Comparison of ENCODE assay signal across 11 mouse cellular contexts in genomic region chr8:47553613-47554012, GRCm38 (mm10). TPM values are rescaled to one million over a fixed set of nuclear protein-coding genes. Genes with fewer than 3 reads are reported as not detected.
DNase-seq lines count a peak whose midpoint lies in the region; ATAC-seq and TF ChIP-seq lines count a peak whose summit lies in the region.
"Had no signal": no experiment of that assay in that cellular context is flagged by ENCODE, and none has a peak within 500 bp of the region (broad histone marks: within the 10 kb centered on the region; RNA-seq: fewer than 3 reads in every experiment).

No protein-coding gene starts in this region.

- DNase-seq in frontal cortex, postnatal 10 days (ENCODE audit: low spot score in 2 of 2): no peak
- no peak for DNase-seq in midbrain, postnatal 0 days (ENCODE audit: low spot score)
- no peak for DNase-seq in midbrain, embryonic 10.5 days (ENCODE audit: low spot score)
- no peak for DNase-seq in thymus, adult 2 months
- DNase-seq in cerebellum, adult 8-10 months: no peak
- no peak for DNase-seq in embryonic facial prominence, embryonic 10.5 days (ENCODE audit: low spot score)
- DNase-seq: kidney, postnatal 10 days had no signal

- peaks cover 28% of the 10 kb centered on the region for H3K36me3 ChIP-seq in midbrain, postnatal 0 days (ENCODE audit: insufficient read depth, low read length)
- H3K36me3 ChIP-seq in midbrain, embryonic 10.5 days: peaks cover 46% of the 10 kb centered on the region
- peaks cover 29% of the 10 kb centered on the region for H3K36me3 ChIP-seq in thymus, adult 2 months (ENCODE audit: control insufficient read depth, insufficient read depth, low read length)
- peaks cover 44% of the 10 kb centered on the region for H3K36me3 ChIP-seq in embryonic facial prominence, embryonic 10.5 days (replicated peaks)

- 86% methylated on average over 6 of the region's 6 CpGs for whole genome bisulfite sequencing in midbrain, postnatal 0 days
- 85% methylated on average over 6 of the region's 6 CpGs for WGBS in midbrain, embryonic 10.5 days
- 89% methylated on average over 6 of the region's 6 CpGs for WGBS in thymus, adult 2 months
- WGBS in embryonic facial prominence, embryonic 10.5 days: 87% methylated on average over 6 of the region's 6 CpGs

- no peak for TF ChIP-seq POLR2A in cortical plate, adult 2 months (IDR thresholded peaks at IDR 0.05; ENCODE audit: extremely low read depth, insufficient read depth, low read length)
- no peak for TF ChIP-seq POLR2A in thymus, adult 2 months (IDR thresholded peaks at IDR 0.05; ENCODE audit: control insufficient read depth, extremely low read depth, insufficient read depth, low read length, poor library complexity)

- no peaks in the 10 kb centered on the region for H3K9me3 ChIP-seq in midbrain, postnatal 0 days (ENCODE audit: low read length)
- H3K9me3 ChIP-seq in midbrain, embryonic 10.5 days (replicated peaks): 0 out of 2 replicates have a peak, but pooled peaks cover 4% of the 10 kb centered on the region
- H3K9me3 ChIP-seq in embryonic facial prominence, embryonic 10.5 days: no peaks in the 10 kb centered on the region
- H3K9me3 ChIP-seq: embryonic facial prominence, embryonic 13.5 days; heart, embryonic 10.5 days had no signal

- no peak overlapping the region for H3K4me3 ChIP-seq in midbrain, postnatal 0 days (ENCODE audit: low read depth, low read length)
- H3K4me3 ChIP-seq in midbrain, embryonic 10.5 days: no peak overlapping the region
- H3K4me3 ChIP-seq in cortical plate, adult 2 months (ENCODE audit: insufficient read depth, low read length): no peak overlapping the region
- no peak overlapping the region for H3K4me3 ChIP-seq in thymus, adult 2 months (ENCODE audit: control insufficient read depth, insufficient read depth, low read length)
- no peak overlapping the region for H3K4me3 ChIP-seq in embryonic facial prominence, embryonic 10.5 days
- H3K4me3 ChIP-seq: embryonic facial prominence, embryonic 13.5 days; heart, embryonic 10.5 days had no signal

- H3K27me3 ChIP-seq in midbrain, postnatal 0 days (ENCODE audit: insufficient read depth, low read length): no peaks in the 10 kb centered on the region
- H3K27me3 ChIP-seq in midbrain, embryonic 10.5 days (ENCODE audit: low read depth, poor library complexity, severe bottlenecking): no peaks in the 10 kb centered on the region
- no peaks in the 10 kb centered on the region for H3K27me3 ChIP-seq in thymus, adult 2 months (ENCODE audit: control insufficient read depth, insufficient read depth, low read length)
- no peaks in the 10 kb centered on the region for H3K27me3 ChIP-seq in embryonic facial prominence, embryonic 10.5 days (replicated peaks; ENCODE audit: low read depth, poor library complexity, severe bottlenecking)
- H3K27me3 ChIP-seq: embryonic facial prominence, embryonic 13.5 days had no signal

- no peak overlapping the region for H3K27ac ChIP-seq in midbrain, postnatal 0 days (ENCODE audit: low read depth, low read length)
- H3K27ac ChIP-seq in midbrain, embryonic 10.5 days (replicated peaks): no peak overlapping the region
- no peak overlapping the region for H3K27ac ChIP-seq in cortical plate, adult 2 months (ENCODE audit: insufficient read depth, low read length)
- no peak overlapping the region for H3K27ac ChIP-seq in thymus, adult 2 months (ENCODE audit: control insufficient read depth, insufficient read depth, low read length)
- H3K27ac ChIP-seq in embryonic facial prominence, embryonic 10.5 days (replicated peaks): no peak overlapping the region
- H3K27ac ChIP-seq: embryonic facial prominence, embryonic 13.5 days; heart, embryonic 10.5 days had no signal

- no peak overlapping the region for H3K4me2 ChIP-seq in midbrain, postnatal 0 days (ENCODE audit: low read depth, low read length, poor library complexity, severe bottlenecking)
- H3K4me2 ChIP-seq: embryonic facial prominence, embryonic 13.5 days had no signal

- no peak overlapping the region for H3K9ac ChIP-seq in midbrain, postnatal 0 days (replicated peaks; ENCODE audit: low read length, poor library complexity, severe bottlenecking)
- H3K9ac ChIP-seq: embryonic facial prominence, embryonic 13.5 days had no signal

- peak; percentile 37 for TF ChIP-seq CTCF in midbrain, postnatal 0 days (IDR thresholded peaks at IDR 0.05)
- peak; percentile 36; the same call in 1 of the 2 replicates for TF ChIP-seq CTCF in cortical plate, adult 2 months (IDR thresholded peaks at IDR 0.05; ENCODE audit: extremely low read depth, insufficient read depth, low read length)
- TF ChIP-seq CTCF in thymus, adult 2 months (IDR thresholded peaks at IDR 0.05; ENCODE audit: borderline replicate concordance, control insufficient read depth, extremely low read depth, insufficient read depth, low read length, poor library complexity): no peak

- ATAC-seq in frontal cortex, adult (ENCODE audit: low TSS enrichment): peak; percentile 47; the same call in 1 of the 2 replicates
- no peak for ATAC-seq in midbrain, postnatal 0 days (ENCODE audit: low FRiP score)

- no peaks in the 10 kb centered on the region for H3K4me1 ChIP-seq in midbrain, postnatal 0 days (ENCODE audit: insufficient read depth, low read length)
- H3K4me1 ChIP-seq in midbrain, embryonic 10.5 days: peaks cover 6% of the 10 kb centered on the region
- no peaks in the 10 kb centered on the region for H3K4me1 ChIP-seq in cortical plate, adult 2 months (ENCODE audit: control insufficient read depth, insufficient read depth, low read length)
- H3K4me1 ChIP-seq in thymus, adult 2 months (replicated peaks; ENCODE audit: control insufficient read depth, insufficient read depth, low read length): no peaks in the 10 kb centered on the region
- no peaks in the 10 kb centered on the region for H3K4me1 ChIP-seq in embryonic facial prominence, embryonic 10.5 days
- H3K4me1 ChIP-seq: embryonic facial prominence, embryonic 13.5 days had no signal

RNA-seq across cellular contexts. Expression of gene Rwdd4a, which starts 20.1 kb away (rescaled TPM):
- total RNA-seq in midbrain, postnatal 0 days (2014; rRNA removed): 13.4 and 24.1 TPM in 2 replicates
- polyA plus RNA-seq in midbrain, postnatal 0 days (2015; fragmentation: Nextera tagmentation; extraction: Ambion mirVana): 27.2 and 31.5 TPM in 2 replicates
- polyA plus RNA-seq in midbrain, embryonic 10.5 days (2016; fragmentation: Nextera tagmentation; extraction: Ambion mirVana): 41.6 and 45.5 TPM in 2 replicates
- polyA plus RNA-seq in cortical plate, adult 2 months (2012; rRNA removed): 19.7 and 21.4 TPM in 2 replicates
- 30.5 and 30.8 TPM in 2 replicates for polyA plus RNA-seq in thymus, adult 2 months (2012; rRNA removed)
- 47.6 and 50.4 TPM in 2 replicates for polyA plus RNA-seq in embryonic facial prominence, embryonic 10.5 days (2016; fragmentation: Nextera tagmentation; extraction: Ambion mirVana)

RNA-seq across cellular contexts. Expression of gene Trappc11, which starts 20.3 kb away (rescaled TPM):
- total RNA-seq in midbrain, postnatal 0 days (2014; rRNA removed): 44.1 and 56.0 TPM in 2 replicates
- 28.5 and 29.3 TPM in 2 replicates for polyA plus RNA-seq in midbrain, postnatal 0 days (2015; fragmentation: Nextera tagmentation; extraction: Ambion mirVana)
- 32.5 and 39.2 TPM in 2 replicates for polyA plus RNA-seq in midbrain, embryonic 10.5 days (2016; fragmentation: Nextera tagmentation; extraction: Ambion mirVana)
- 42.8 and 43.4 TPM in 2 replicates for polyA plus RNA-seq in cortical plate, adult 2 months (2012; rRNA removed)
- 27.6 and 28.1 TPM in 2 replicates for polyA plus RNA-seq in thymus, adult 2 months (2012; rRNA removed)
- polyA plus RNA-seq in embryonic facial prominence, embryonic 10.5 days (2016; fragmentation: Nextera tagmentation; extraction: Ambion mirVana): 34.7 and 35.2 TPM in 2 replicates
